Mouse (Mus musculus) kidney, postnatal 0 days (tissue): ENCODE measurements around the gene Ccdc65. TPM values are rescaled to one million over a fixed set of nuclear protein-coding genes. Genes with fewer than 3 reads are reported as not detected.
A peak's percentile ranks its signal among the peaks of the same experiment; 100 is the strongest.

Experiments used
- ATAC-seq: fragments of 200-750 bp; cut with Nextera tagmentation; replicated peaks from 2 replicates; pipeline ENCODE4 v1.8.0; 2017; ENCODE audit warnings: low read depth, moderate number of reproducible peaks, moderate TSS enrichment, moderate library complexity; ENCODE audit not compliant: low FRiP score
- DNase-seq: peaks from one replicate; pipeline ENCODE4 v3.0.0-alpha.2; 2016; ENCODE audit warnings: low spot score
- H3K27ac ChIP-seq: fragments of 300-500 bp; sonication (generic); 2 replicates; pipeline ENCODE4 v1.5.1; 2014; ENCODE audit warnings: mild to moderate bottlenecking
- H3K27me3 ChIP-seq: fragments of 300-500 bp; sonication (generic); 2 replicates; pipeline ENCODE4 v1.6.1; 2014; ENCODE audit warnings: low read length, mixed read lengths; ENCODE audit not compliant: insufficient read depth
- H3K36me3 ChIP-seq: fragments of 300-500 bp; sonication (generic); 2 replicates; pipeline ENCODE4 v1.6.1; 2014; ENCODE audit warnings: low read length, mixed read lengths; ENCODE audit not compliant: insufficient read depth
- H3K4me1 ChIP-seq: fragments of 300-500 bp; sonication (generic); replicated peaks from 2 replicates; pipeline ENCODE4 v1.6.1; 2014; ENCODE audit warnings: antibody characterized with exemption, low read length, mixed read lengths; ENCODE audit not compliant: insufficient read depth
- H3K4me2 ChIP-seq: fragments of 300-500 bp; sonication (generic); 2 replicates; pipeline ENCODE4 v1.6.1; 2014; ENCODE audit warnings: mild to moderate bottlenecking, low read length, moderate library complexity, mixed read lengths
- H3K4me3 ChIP-seq: fragments of 300-500 bp; sonication (generic); replicated peaks from 2 replicates; pipeline ENCODE4 v1.5.1; 2014; ENCODE audit warnings: low read depth, low read length
- H3K9ac ChIP-seq: fragments of 300-500 bp; sonication (generic); 2 replicates; pipeline ENCODE4 v1.6.1; 2014; ENCODE audit warnings: low read depth, low read length
- H3K9me3 ChIP-seq: fragments of 300-500 bp; sonication (generic); replicated peaks from 2 replicates; pipeline ENCODE4 v1.6.1; 2016; ENCODE audit warnings: low read length, inconsistent platforms, mixed read lengths
- CTCF ChIP-seq: IDR thresholded peaks from 2 replicates; pipeline ENCODE4 v1.5.1; 2016; ENCODE audit warnings: antibody characterized with exemption, low read depth, mild to moderate bottlenecking, moderate library complexity
- WGBS: fragments of 180-500 bp; shearing (Covaris S2); extraction: QIAGEN DNeasy Blood & Tissue Kit; methylation state at CpG from one replicate; pipeline ENCODE4 v1.1.7; 2014; 5-methylcytosine and 5-hydroxymethylcytosine counted together
- polyA plus RNA-seq: library from polyadenylated mRNA; unstranded; fragments of >200 nt; fragmentation: Nextera tagmentation; extraction: Ambion mirVana; gene quantifications from 2 replicates; pipeline ENCODE4 v1.2.1, GENCODE M21; 2015

Gene Ccdc65
- polyA plus RNA-seq, 1 experiment from 2014 or later = 0.74 TPM

DNA sequence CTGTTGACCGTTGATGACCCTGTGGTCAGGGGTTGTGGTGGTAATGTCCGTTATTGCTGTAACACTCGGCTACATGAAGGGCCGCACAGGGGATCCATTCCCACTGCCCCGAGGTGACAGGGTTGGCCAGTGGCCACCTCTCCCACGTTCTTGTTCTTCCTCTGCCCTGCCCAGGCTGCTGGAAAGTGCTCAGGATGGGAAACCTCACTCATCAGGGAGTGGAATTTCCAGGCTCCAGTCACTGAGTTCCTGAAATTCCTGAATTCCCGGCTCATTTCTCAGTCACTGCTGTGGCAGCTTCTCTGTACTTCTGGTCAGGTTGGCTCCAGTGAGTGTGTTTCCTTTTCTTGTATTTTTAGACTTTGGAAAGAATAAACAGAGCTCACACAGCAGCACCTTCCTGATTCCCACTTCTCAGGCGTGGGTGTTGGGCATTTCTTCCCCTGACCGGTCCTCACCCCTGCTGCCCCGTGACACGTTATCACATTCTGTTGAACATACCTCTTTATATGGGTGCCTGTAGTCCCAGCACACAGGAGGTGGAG lies 15.8 kb upstream of the Ccdc65 start:
- H3K36me3 ChIP-seq = no peaks in the 10 kb centered on the region
- no peaks in the 10 kb centered on the region for H3K27me3 ChIP-seq
- H3K9me3 ChIP-seq = no peaks in the 10 kb centered on the region
- H3K27ac ChIP-seq = no peak overlapping the region
- H3K4me3 ChIP-seq = no peak overlapping the region
- no peak overlapping the region for H3K9ac ChIP-seq
- no peak for TF ChIP-seq CTCF
- peaks cover 9% of the 10 kb centered on the region; the same call in 1 of the 2 replicates for H3K4me1 ChIP-seq
- DNase-seq (peak; percentile 68), ATAC-seq (no peak)
- no peak overlapping the region for H3K4me2 ChIP-seq
- 20% methylated on average over 11 of the region's 11 CpGs for WGBS

DNA sequence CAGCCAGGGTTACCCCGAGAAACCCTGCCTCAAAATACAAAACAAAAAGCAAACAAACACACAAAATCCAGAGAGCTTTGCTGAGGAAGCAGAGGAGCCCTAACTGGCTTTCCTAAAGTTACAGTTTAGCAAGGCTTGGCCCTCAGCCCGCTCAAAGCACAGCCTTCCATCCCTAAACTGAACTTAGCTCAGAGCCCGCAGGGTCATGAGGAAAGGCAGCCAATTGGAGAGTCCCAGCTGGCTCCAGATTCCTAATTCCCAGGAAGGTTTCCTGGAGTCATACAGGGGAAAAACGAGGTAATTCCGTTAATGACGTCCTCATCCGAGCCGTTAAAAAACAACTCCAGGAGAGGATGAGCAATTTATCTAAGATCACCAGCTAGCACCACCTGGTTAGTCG lies 12.3 kb upstream of the Ccdc65 start:
- peaks cover 9% of the 10 kb centered on the region; the same call in 1 of the 2 replicates for H3K4me1 ChIP-seq
- no peaks in the 10 kb centered on the region for H3K9me3 ChIP-seq
- TF ChIP-seq CTCF = no peak
- no peaks in the 10 kb centered on the region for H3K36me3 ChIP-seq
- no peak for DNase-seq
- H3K9ac ChIP-seq = no peak overlapping the region
- ATAC-seq = no peak
- no peak overlapping the region for H3K27ac ChIP-seq
- H3K27me3 ChIP-seq = peaks cover 10% of the 10 kb centered on the region
- H3K4me3 ChIP-seq = no peak overlapping the region
- WGBS = 32% methylated on average over 9 of the region's 9 CpGs
- no peak overlapping the region for H3K4me2 ChIP-seq

GRCm38 (mm10) chr15:98696216-98696615 lies 11.8 kb upstream of the Ccdc65 start:
- Histone ChIP-seq H3K4me1 (peaks cover 9% of the 10 kb centered on the region; the same call in 1 of the 2 replicates), H3K9ac (no peak overlapping the region), H3K9me3 (no peaks in the 10 kb centered on the region), H3K36me3 (no peaks in the 10 kb centered on the region), H3K27me3 (peaks cover 15% of the 10 kb centered on the region), H3K4me3 (no peak overlapping the region), H3K4me2 (no peak overlapping the region), H3K27ac (no peak overlapping the region)
- ATAC-seq = no peak
- TF ChIP-seq CTCF = no peak
- 55% methylated on average over 8 of the region's 8 CpGs for WGBS
- DNase-seq = no peak

GRCm38 (mm10) chr15:98699190-98700105 lies 8.6 kb upstream of the Ccdc65 start:
- Histone ChIP-seq H3K36me3 (no peaks in the 10 kb centered on the region), H3K9ac (no peak overlapping the region), H3K4me2 (peak overlapping the region; percentile 54), H3K4me1 (0 out of 2 replicates have a peak, but pooled peaks cover 3% of the 10 kb centered on the region), H3K27me3 (peaks cover 18% of the 10 kb centered on the region), H3K9me3 (no peaks in the 10 kb centered on the region), H3K27ac (no peak overlapping the region), H3K4me3 (peak overlapping the region; percentile 20; the same call in 1 of the 2 replicates)
- ATAC-seq = peak; percentile 66; the same call in 1 of the 2 replicates
- TF ChIP-seq CTCF = peak; percentile 94
- DNase-seq = peak; percentile 89
- 6% methylated on average over 40 of the region's 40 CpGs for WGBS

DNA sequence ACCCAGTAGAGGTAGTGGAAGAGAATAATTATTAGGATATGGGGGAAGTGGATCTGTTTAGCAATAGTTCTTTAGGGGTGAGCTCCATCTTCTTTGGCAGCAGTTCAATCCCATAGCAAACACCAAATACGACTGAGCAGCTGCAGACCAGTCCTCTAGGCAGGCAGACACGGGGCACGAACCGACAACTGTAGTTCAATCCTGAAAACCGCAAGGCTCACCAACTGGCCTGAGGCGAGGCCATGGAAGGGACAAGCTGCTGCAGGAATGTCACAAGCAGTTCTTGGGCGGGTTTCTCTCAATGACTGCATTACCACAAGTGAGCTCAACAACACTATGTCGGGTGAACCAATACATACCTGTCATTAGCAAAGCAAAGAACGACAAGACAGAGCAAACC lies 3.7 kb upstream of the Ccdc65 start:
- H3K27me3 ChIP-seq = peaks cover 18% of the 10 kb centered on the region
- ATAC-seq = no peak

GRCm38 (mm10) chr15:98710442-98710841 lies 2.4 kb downstream of the Ccdc65 start:
- no peak overlapping the region for H3K4me2 ChIP-seq
- DNase-seq (peak; percentile 73), ATAC-seq (no peak)
- H3K27ac ChIP-seq = no peak overlapping the region
- H3K9me3 ChIP-seq = no peaks in the 10 kb centered on the region
- TF ChIP-seq CTCF = peak; percentile 88
- WGBS = 10% methylated on average over 9 of the region's 9 CpGs
- no peak overlapping the region for H3K9ac ChIP-seq
- H3K36me3 ChIP-seq = no peaks in the 10 kb centered on the region
- no peak overlapping the region for H3K4me3 ChIP-seq
- no peaks in the 10 kb centered on the region for H3K27me3 ChIP-seq
- no peaks in the 10 kb centered on the region for H3K4me1 ChIP-seq

More for the DNA sequence above, 3.7 kb upstream of the Ccdc65 start:
- no peaks in the 10 kb centered on the region for H3K9me3 ChIP-seq
- WGBS = 58% methylated on average over 9 of the region's 9 CpGs
- no peak overlapping the region for H3K9ac ChIP-seq
- no peak for TF ChIP-seq CTCF
- no peak for DNase-seq
- H3K4me1 ChIP-seq = no peaks in the 10 kb centered on the region
- no peak overlapping the region for H3K4me3 ChIP-seq
- H3K36me3 ChIP-seq = no peaks in the 10 kb centered on the region
- H3K27ac ChIP-seq = no peak overlapping the region
- H3K4me2 ChIP-seq = no peak overlapping the region
